Mouse (Mus musculus): ENCODE data around the gene Lrch1.

- TF ChIP-seq CTCF (IDR thresholded peaks at IDR 0.05) (no peak), EP300 (IDR thresholded peaks at IDR 0.05) (no peak)
Measured at GRCm38 (mm10) chr14:74893085-74893648, 54.5 kb downstream of the Lrch1 start.

Measured in lung, postnatal 0 days (tissue).